Mouse (Mus musculus) midbrain, embryonic 14.5 days (tissue): ENCODE measurements around the gene Mrps21. TPM values are rescaled to one million over a fixed set of nuclear protein-coding genes. Genes with fewer than 3 reads are reported as not detected.
"Not testable (repeated sequence)": the region's sequence is repeated elsewhere in the genome, so short reads cannot be mapped to it uniquely, and the experiment has no call there.

Source experiments
- ATAC-seq: fragments of 200-750 bp; cut with Nextera tagmentation; 2 replicates; pipeline ENCODE4 v1.8.0; 2017; ENCODE audit warnings: moderate number of reproducible peaks, moderate library complexity; ENCODE audit not compliant: low FRiP score, low TSS enrichment
- DNase-seq: peaks from one replicate; pipeline ENCODE4 v3.0.0-alpha.2; 2015
- H3K27ac ChIP-seq: fragments of 300-500 bp; sonication (generic); replicated peaks from 2 replicates; pipeline ENCODE4 v1.5.1; 2014; ENCODE audit warnings: mild to moderate bottlenecking, low read depth, low read length, moderate library complexity
- H3K27me3 ChIP-seq: fragments of 300-500 bp; sonication (generic); 2 replicates; pipeline ENCODE4 v1.6.1; 2014; ENCODE audit warnings: low read length, control low read depth, mixed read lengths; ENCODE audit not compliant: control insufficient read depth, insufficient read depth
- H3K36me3 ChIP-seq: fragments of 300-500 bp; sonication (generic); 2 replicates; pipeline ENCODE4 v1.6.1; 2014; ENCODE audit warnings: low read length, control low read depth; ENCODE audit not compliant: control insufficient read depth, insufficient read depth
- H3K4me1 ChIP-seq: fragments of 300-500 bp; sonication (generic); 2 replicates; pipeline ENCODE4 v1.6.1; 2014; ENCODE audit warnings: mild to moderate bottlenecking, antibody characterized with exemption, low read length, control low read depth; ENCODE audit not compliant: control insufficient read depth, insufficient read depth
- H3K4me2 ChIP-seq: fragments of 300-500 bp; sonication (generic); 2 replicates; pipeline ENCODE4 v1.6.1; 2014; ENCODE audit warnings: mild to moderate bottlenecking, low read length, moderate library complexity
- H3K4me3 ChIP-seq: fragments of 300-500 bp; sonication (generic); replicated peaks from 2 replicates; pipeline ENCODE4 v1.5.1; 2014; ENCODE audit warnings: low read depth, low read length
- H3K9ac ChIP-seq: fragments of 300-500 bp; sonication (generic); replicated peaks from 2 replicates; pipeline ENCODE4 v1.6.1; 2014; ENCODE audit warnings: mild to moderate bottlenecking, low read length, moderate library complexity
- H3K9me3 ChIP-seq: fragments of 300-500 bp; sonication (generic); 2 replicates; pipeline ENCODE4 v1.6.1; 2016; ENCODE audit warnings: low read length, control low read depth, mixed read lengths; ENCODE audit not compliant: control insufficient read depth
- WGBS: fragments of 180-500 bp; shearing (Covaris S2); extraction: QIAGEN DNeasy Blood & Tissue Kit; methylation state at CpG from one replicate; pipeline ENCODE4 v1.1.7; 2014; 5-methylcytosine and 5-hydroxymethylcytosine counted together
- polyA plus RNA-seq: library from polyadenylated mRNA; unstranded; fragments of >200 nt; fragmentation: Nextera tagmentation; extraction: Ambion mirVana; gene quantifications from 2 replicates; pipeline ENCODE4 v1.2.1, GENCODE M21; 2014

The Mrps21 gene
- polyA plus RNA-seq, result 271 and 314 TPM in 2 replicates

- ATAC-seq (peak; percentile 89), DNase-seq (peak; percentile 93)
- Histone ChIP-seq H3K4me2 (peak within 1 kb of the TSS; percentile 86), H3K27ac (peak within 1 kb of the TSS; percentile 80), H3K36me3 (peaks cover 25% of the 10 kb centered on the region), H3K9ac (peak within 1 kb of the TSS; percentile 78), H3K4me3 (peak within 1 kb of the TSS; percentile 65), H3K9me3 (no peaks in the 10 kb centered on the region), H3K4me1 (peaks cover 13% of the 10 kb centered on the region), H3K27me3 (no peaks in the 10 kb centered on the region)
- under 1% methylated on average over 33 of the region's 33 CpGs for WGBS
Observed at GRCm38 (mm10) chr3:95871392-95871867, at the start of gene Mrps21. TSS of gene Mrps21 (minus strand) at chr3:95871519.

GRCm38 (mm10) chr3:95920532-95920931 lies 49.2 kb upstream of the Mrps21 start:
- WGBS, result 51% methylated on average over 2 of the region's 2 CpGs
- DNase-seq, ATAC-seq: not testable (repeated sequence)

GRCm38 (mm10) chr3:95916760-95917159 lies 45.4 kb upstream of the Mrps21 start:
- no peak overlapping the region for H3K4me3 ChIP-seq
- H3K36me3 ChIP-seq, result no peaks in the 10 kb centered on the region
- no peaks in the 10 kb centered on the region for H3K4me1 ChIP-seq
- DNase-seq (no peak), ATAC-seq (no peak)
- H3K27ac ChIP-seq, result no peak overlapping the region
- no peak overlapping the region for H3K9ac ChIP-seq
- no peaks in the 10 kb centered on the region for H3K9me3 ChIP-seq
- 77% methylated on average over 7 of the region's 7 CpGs for WGBS
- no peak overlapping the region for H3K4me2 ChIP-seq
- H3K27me3 ChIP-seq, result no peaks in the 10 kb centered on the region

More at GRCm38 (mm10) chr3:95920532-95920931, 49.2 kb upstream of the Mrps21 start:
- H3K27me3 ChIP-seq, H3K4me1 ChIP-seq, H3K9ac ChIP-seq, H3K36me3 ChIP-seq, H3K9me3 ChIP-seq, H3K27ac ChIP-seq, H3K4me2 ChIP-seq, H3K4me3 ChIP-seq: not testable (repeated sequence)

- Histone ChIP-seq H3K27me3 (no peaks in the 10 kb centered on the region), H3K36me3 (no peaks in the 10 kb centered on the region), H3K4me3 (no peak overlapping the region), H3K9me3 (no peaks in the 10 kb centered on the region), H3K4me1 (no peaks in the 10 kb centered on the region), H3K4me2 (no peak overlapping the region), H3K9ac (no peak overlapping the region), H3K27ac (no peak overlapping the region)
- no peak for ATAC-seq
- 88% methylated on average over 4 of the region's 4 CpGs for whole genome bisulfite sequencing
- DNase-seq, result no peak
Observed at GRCm38 (mm10) chr3:95914706-95915105, 43.4 kb upstream of the Mrps21 start.

GRCm38 (mm10) chr3:95907613-95908012 lies 36.3 kb upstream of the Mrps21 start:
- WGBS, result 50% methylated on average over 4 of the region's 4 CpGs
- peaks cover 12% of the 10 kb centered on the region for H3K4me1 ChIP-seq

GRCm38 (mm10) chr3:95906860-95907259 lies 35.5 kb upstream of the Mrps21 start:
- under 1% methylated on average over 12 of the region's 12 CpGs for WGBS
- H3K4me1 ChIP-seq, result peaks cover 12% of the 10 kb centered on the region
- no peak overlapping the region for H3K9ac ChIP-seq
- no peaks in the 10 kb centered on the region for H3K27me3 ChIP-seq
- H3K27ac ChIP-seq, result no peak overlapping the region
- H3K4me2 ChIP-seq, result peak overlapping the region; percentile 53
- ATAC-seq (no peak), DNase-seq (peak; percentile 77)
- no peaks in the 10 kb centered on the region for H3K9me3 ChIP-seq
- H3K36me3 ChIP-seq, result no peaks in the 10 kb centered on the region
- no peak overlapping the region for H3K4me3 ChIP-seq

More at GRCm38 (mm10) chr3:95907613-95908012, 36.3 kb upstream of the Mrps21 start:
- H3K36me3 ChIP-seq, result no peaks in the 10 kb centered on the region
- no peak for ATAC-seq
- H3K9me3 ChIP-seq, result no peaks in the 10 kb centered on the region
- DNase-seq, result no peak
- H3K4me2 ChIP-seq, result no peak overlapping the region
- no peaks in the 10 kb centered on the region for H3K27me3 ChIP-seq
- H3K9ac ChIP-seq, result no peak overlapping the region
- H3K4me3 ChIP-seq, result no peak overlapping the region
- H3K27ac ChIP-seq, result no peak overlapping the region

GRCm38 (mm10) chr3:95905940-95906492 lies 34.7 kb upstream of the Mrps21 start:
- H3K9ac ChIP-seq, result no peak overlapping the region

GRCm38 (mm10) chr3:95905146-95905939 lies 34.0 kb upstream of the Mrps21 start:
- under 1% methylated on average over 18 of the region's 18 CpGs for WGBS
- no peak overlapping the region for H3K27ac ChIP-seq
- H3K36me3 ChIP-seq, result no peaks in the 10 kb centered on the region

More at GRCm38 (mm10) chr3:95905940-95906492, 34.7 kb upstream of the Mrps21 start:
- H3K27ac ChIP-seq, result no peak overlapping the region
- peaks cover 12% of the 10 kb centered on the region for H3K4me1 ChIP-seq
- no peak for ATAC-seq
- H3K9me3 ChIP-seq, result no peaks in the 10 kb centered on the region
- H3K36me3 ChIP-seq, result no peaks in the 10 kb centered on the region
- under 1% methylated on average over 12 of the region's 12 CpGs for WGBS
- DNase-seq, result peak; percentile 74
- no peaks in the 10 kb centered on the region for H3K27me3 ChIP-seq
- H3K4me3 ChIP-seq, result peak overlapping the region; percentile 27; the same call in 1 of the 2 replicates
- H3K4me2 ChIP-seq, result peak overlapping the region; percentile 53

More at GRCm38 (mm10) chr3:95905146-95905939, 34.0 kb upstream of the Mrps21 start:
- Histone ChIP-seq H3K4me3 (peak overlapping the region; percentile 27), H3K9me3 (no peaks in the 10 kb centered on the region), H3K4me2 (peak overlapping the region; percentile 53), H3K27me3 (no peaks in the 10 kb centered on the region), H3K9ac (peak overlapping the region; percentile 32; the same call in 1 of the 2 replicates), H3K4me1 (peaks cover 12% of the 10 kb centered on the region)
- ATAC-seq (peak; percentile 46), DNase-seq (peak; percentile 64)
